Mouse (Mus musculus) neutrophil, adult 5-6 weeks (primary cell): ENCODE data around the gene Pdgfb. TPM values are rescaled to one million over a fixed set of nuclear protein-coding genes. Genes with fewer than 3 reads are reported as not detected.

Source experiments
- total RNA-seq: library from RNA; stranded (forward); fragments of 200-1000 nt; gene quantifications from 2 replicates; pipeline ENCODE4 v1.2.3, GENCODE M21; 2017

The Pdgfb gene
- total RNA-seq, 1 experiment from 2014 or later: 1.3 TPM

Other genes with a start within 250 kb of the Pdgfb start
- gene Dnal4, start 237.1 kb downstream of the Pdgfb start, total RNA-seq: 11.6 and 12.2 TPM in 2 replicates
- 0.12 TPM in 2 replicates for gene Nptxr, start 210.2 kb downstream of the Pdgfb start, total RNA-seq
- gene Npcd, start 180.7 kb downstream of the Pdgfb start, total RNA-seq: not detected in 2 replicates
- gene Cbx6, start 180.3 kb downstream of the Pdgfb start, total RNA-seq: 11.3 and 12.0 TPM in 2 replicates
- gene Apobec3, start 123.3 kb downstream of the Pdgfb start, total RNA-seq: 473 and 531 TPM in 2 replicates
- 109 and 121 TPM in 2 replicates for gene Cbx7, start 43.9 kb downstream of the Pdgfb start, total RNA-seq
- gene Syngr1, start 76.4 kb upstream of the Pdgfb start, total RNA-seq: 0.74 TPM in 1 of 2 replicates, not detected in the other
- 994 and 1,093 TPM in 2 replicates for gene Rpl3, start 76.9 kb upstream of the Pdgfb start, total RNA-seq
- 15.0 and 19.8 TPM in 2 replicates for gene Tab1, start 118.2 kb upstream of the Pdgfb start, total RNA-seq
- gene Mgat3, start 158.7 kb upstream of the Pdgfb start, total RNA-seq: 0.12 and 0.23 TPM in 2 replicates
- 36.0 and 37.5 TPM in 2 replicates for gene Mief1, start 219.0 kb upstream of the Pdgfb start, total RNA-seq
- not detected in 2 replicates for gene AC140267.1, start 220.9 kb upstream of the Pdgfb start, total RNA-seq
- 367 and 386 TPM in 2 replicates for gene Atf4, start 240.2 kb upstream of the Pdgfb start, total RNA-seq
- gene Rps19bp1, start 249.3 kb upstream of the Pdgfb start, total RNA-seq: 6.2 and 12.2 TPM in 2 replicates